Mouse (Mus musculus) liver, adult 2 months (tissue): ENCODE measurements around the gene Ccl11. TPM values are rescaled to one million over a fixed set of nuclear protein-coding genes. Genes with fewer than 3 reads are reported as not detected.

Experiments
- DNase-seq: peaks from one replicate; pipeline ENCODE4 v3.0.0-alpha.2; 2011; ENCODE audit warnings: low read depth, low spot score; ENCODE audit errors: extremely low read depth
- H3K27ac ChIP-seq: fragments of 200-500 bp; replicated peaks from 2 replicates; pipeline ENCODE4 v1.5.1; 2012; ENCODE audit warnings: low read depth, mild to moderate bottlenecking, control low read depth, inconsistent platforms, low read length; ENCODE audit not compliant: insufficient read depth
- H3K27me3 ChIP-seq: fragments of 200-500 bp; 2 replicates; pipeline ENCODE4 v1.6.1; 2012; ENCODE audit warnings: mild to moderate bottlenecking, moderate library complexity, low read length, inconsistent platforms; ENCODE audit not compliant: control insufficient read depth, insufficient read depth
- H3K36me3 ChIP-seq: fragments of 200-500 bp; 2 replicates; pipeline ENCODE4 v1.6.1; 2012; ENCODE audit warnings: low read length, inconsistent platforms; ENCODE audit not compliant: control insufficient read depth, insufficient read depth
- H3K4me1 ChIP-seq: fragments of 200-500 bp; 2 replicates; pipeline ENCODE4 v1.6.1; 2011; ENCODE audit warnings: low read length; ENCODE audit not compliant: control insufficient read depth, insufficient read depth
- H3K4me3 ChIP-seq: fragments of 200-500 bp; 2 replicates; pipeline ENCODE4 v1.5.1; 2011; ENCODE audit warnings: low read depth, mild to moderate bottlenecking, control low read depth, low read length, moderate library complexity; ENCODE audit not compliant: insufficient read depth
- H3K79me2 ChIP-seq: fragments of 200-500 bp; 2 replicates; pipeline ENCODE4 v1.6.1; 2012; ENCODE audit warnings: inconsistent platforms, mild to moderate bottlenecking, low read length, moderate library complexity; ENCODE audit not compliant: control insufficient read depth, insufficient read depth
- H3K9ac ChIP-seq: fragments of 200-500 bp; 2 replicates; pipeline ENCODE4 v1.6.1; 2012; ENCODE audit warnings: low read depth, mild to moderate bottlenecking, control low read depth, inconsistent platforms, low read length
- CTCF ChIP-seq: fragments of 200-500 bp; IDR thresholded peaks from 2 replicates; pipeline ENCODE4 v1.5.1; 2011; ENCODE audit warnings: low read depth, low read length, control low read depth
- POLR2A ChIP-seq: fragments of 200-500 bp; IDR thresholded peaks from 2 replicates; pipeline ENCODE4 v1.6.1; 2011; ENCODE audit warnings: low read length, control low read depth; ENCODE audit not compliant: insufficient read depth; ENCODE audit errors: extremely low read depth
- WGBS: fragments of 180-500 bp; shearing (Covaris S2); methylation state at CpG from one replicate; pipeline ENCODE4 v1.1.7; 2018; 5-methylcytosine and 5-hydroxymethylcytosine counted together
- polyA plus RNA-seq: library from polyadenylated mRNA; depleted of rRNA; stranded (reverse); fragments of >200 nt; gene quantifications from 2 replicates; pipeline ENCODE4 v1.2.3, GENCODE M21; 2012; rRNA removed
- total RNA-seq: library from RNA; depleted of rRNA; stranded (reverse); fragments of >200 nt; gene quantifications from 2 replicates; pipeline ENCODE4 v1.2.3, GENCODE M21; 2014; rRNA removed

The Ccl11 gene
- total RNA-seq (0.09 TPM in 1 of 2 replicates, not detected in the other), polyA plus RNA-seq (0.07 and 0.16 TPM in 2 replicates)

DNA sequence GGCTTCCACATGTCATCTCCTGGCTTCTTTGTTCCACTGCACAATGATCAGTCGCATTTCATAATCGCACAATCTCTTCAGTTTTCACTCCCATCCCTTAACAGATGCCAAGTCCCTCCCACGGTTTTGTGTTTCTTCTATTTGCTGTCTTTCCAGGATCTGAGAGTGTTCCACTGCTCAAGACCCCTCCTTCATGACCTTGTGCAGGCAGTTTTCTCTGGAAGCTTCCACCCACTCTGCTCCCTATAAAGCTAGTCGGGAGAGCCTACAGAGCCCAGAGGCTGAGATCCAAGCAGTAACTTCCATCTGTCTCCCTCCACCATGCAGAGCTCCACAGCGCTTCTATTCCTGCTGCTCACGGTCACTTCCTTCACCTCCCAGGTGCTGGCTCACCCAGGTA lies at the start of gene Ccl11:
Gene Ccl11, plus strand, starts transcription at position 178 of the 400 bp plus-strand sequence.
- no peak within 1 kb of the TSS for H3K4me3 ChIP-seq
- no peak within 1 kb of the TSS for H3K9ac ChIP-seq
- no peaks in the 10 kb centered on the region for H3K4me1 ChIP-seq
- no peak for TF ChIP-seq POLR2A
- TF ChIP-seq CTCF, result no peak
- no peak for DNase-seq
- no peak within 1 kb of the TSS for H3K27ac ChIP-seq
- H3K79me2 ChIP-seq, result no peaks in the 10 kb centered on the region
- H3K27me3 ChIP-seq, result peaks cover 3% of the 10 kb centered on the region; the same call in 1 of the 2 replicates
- no peaks in the 10 kb centered on the region for H3K36me3 ChIP-seq
- 71% methylated on average over 6 of the region's 6 CpGs for WGBS

DNA sequence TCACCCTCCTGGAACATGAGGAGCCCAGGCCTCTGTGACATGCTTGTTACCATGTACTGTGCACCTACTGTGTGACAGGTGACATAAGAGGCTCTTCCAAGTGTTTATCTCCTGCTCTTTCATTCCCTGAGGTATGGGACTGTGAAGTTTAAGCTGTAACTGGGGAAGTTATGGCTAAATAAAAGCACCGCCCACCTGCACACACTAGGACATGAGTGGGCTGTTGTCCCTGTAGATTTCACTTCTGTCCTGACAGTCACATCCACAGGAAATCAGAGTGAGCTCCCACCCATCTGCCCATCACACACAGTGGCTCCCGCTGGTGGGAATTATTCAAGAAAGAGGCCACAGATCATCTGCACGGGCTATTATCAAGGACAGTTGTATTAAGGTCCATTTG lies 47.5 kb upstream of the Ccl11 start:
- no peak for DNase-seq
- no peak overlapping the region for H3K4me3 ChIP-seq
- H3K9ac ChIP-seq, result no peak overlapping the region
- peaks cover 20% of the 10 kb centered on the region for H3K4me1 ChIP-seq
- WGBS, result 93% methylated on average over 3 of the region's 3 CpGs
- H3K36me3 ChIP-seq, result no peaks in the 10 kb centered on the region
- TF ChIP-seq POLR2A (no peak), CTCF (no peak)
- no peak overlapping the region for H3K27ac ChIP-seq
- H3K27me3 ChIP-seq, result no peaks in the 10 kb centered on the region
- no peaks in the 10 kb centered on the region for H3K79me2 ChIP-seq

DNA sequence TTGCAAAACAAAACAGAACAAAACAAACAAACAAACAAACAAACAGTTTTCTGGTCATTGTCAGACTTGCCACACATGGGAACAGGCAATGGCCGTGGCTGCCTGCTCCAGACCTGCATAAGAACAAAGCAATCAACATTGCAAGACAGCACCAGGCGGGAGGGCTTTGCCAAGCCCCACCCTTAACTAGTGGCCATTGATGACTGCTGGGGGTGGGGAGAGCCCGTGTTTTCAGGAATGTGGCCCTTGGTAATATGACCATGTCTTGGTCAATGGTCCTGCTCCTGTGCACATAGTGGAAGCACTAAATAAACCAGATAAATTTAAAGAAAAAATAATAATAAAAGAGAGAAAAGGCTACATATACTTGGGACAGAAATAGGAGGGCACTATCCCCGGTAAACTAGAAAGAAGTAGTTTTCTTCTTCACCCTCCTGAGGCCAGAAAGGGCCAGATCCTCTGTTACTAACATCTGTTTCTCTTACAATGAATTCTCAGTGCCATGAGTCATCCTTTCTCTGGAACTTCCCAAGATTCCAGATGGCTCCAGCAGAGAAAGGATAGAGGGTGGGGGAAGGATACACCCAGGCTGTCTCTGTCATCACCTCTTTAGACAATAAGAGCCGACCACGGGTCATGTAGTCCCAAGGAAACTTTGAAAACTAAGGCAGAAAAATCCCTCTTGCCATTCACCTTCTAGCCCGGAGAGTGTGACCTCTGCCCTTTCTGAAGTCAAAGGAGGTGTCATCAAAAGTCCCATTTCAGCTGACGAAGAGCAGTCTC lies 46.0 kb upstream of the Ccl11 start:
- H3K4me1 ChIP-seq, result peaks cover 27% of the 10 kb centered on the region
- H3K36me3 ChIP-seq, result no peaks in the 10 kb centered on the region
- no peaks in the 10 kb centered on the region for H3K27me3 ChIP-seq
- no peak overlapping the region for H3K4me3 ChIP-seq
- H3K27ac ChIP-seq, result no peak overlapping the region
- H3K9ac ChIP-seq, result no peak overlapping the region
- no peak for DNase-seq
- H3K79me2 ChIP-seq, result no peaks in the 10 kb centered on the region
- no peak for TF ChIP-seq CTCF
- no peak for TF ChIP-seq POLR2A
- 74% methylated on average over 8 of the region's 8 CpGs for WGBS

DNA sequence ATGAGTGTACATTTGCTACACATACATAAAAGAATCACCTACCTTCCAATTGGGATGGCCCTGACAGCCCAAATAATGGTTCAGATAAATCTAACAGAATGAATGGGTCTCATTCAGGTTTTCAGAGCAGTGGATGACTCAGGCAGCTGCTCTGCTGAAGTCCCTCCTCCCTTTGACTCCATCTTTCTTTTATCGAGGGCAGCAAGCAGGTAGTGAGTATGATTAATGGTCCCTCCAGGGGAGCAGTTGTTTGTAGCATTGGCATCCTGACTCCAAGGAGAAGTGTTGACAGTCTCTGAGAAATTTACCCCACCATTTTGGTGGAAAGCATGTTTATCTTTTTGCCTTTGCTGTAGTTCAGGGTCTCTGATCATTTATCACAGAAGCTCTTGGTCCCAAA lies 43.9 kb upstream of the Ccl11 start:
- Histone ChIP-seq H3K27me3 (no peaks in the 10 kb centered on the region), H3K9ac (no peak overlapping the region), H3K4me1 (peaks cover 24% of the 10 kb centered on the region), H3K79me2 (no peaks in the 10 kb centered on the region), H3K27ac (no peak overlapping the region), H3K4me3 (no peak overlapping the region), H3K36me3 (no peaks in the 10 kb centered on the region)
- TF ChIP-seq POLR2A, result no peak
- no peak for TF ChIP-seq CTCF
- 77% methylated on average over 1 of the region's 1 CpGs for WGBS
- no peak for DNase-seq

DNA sequence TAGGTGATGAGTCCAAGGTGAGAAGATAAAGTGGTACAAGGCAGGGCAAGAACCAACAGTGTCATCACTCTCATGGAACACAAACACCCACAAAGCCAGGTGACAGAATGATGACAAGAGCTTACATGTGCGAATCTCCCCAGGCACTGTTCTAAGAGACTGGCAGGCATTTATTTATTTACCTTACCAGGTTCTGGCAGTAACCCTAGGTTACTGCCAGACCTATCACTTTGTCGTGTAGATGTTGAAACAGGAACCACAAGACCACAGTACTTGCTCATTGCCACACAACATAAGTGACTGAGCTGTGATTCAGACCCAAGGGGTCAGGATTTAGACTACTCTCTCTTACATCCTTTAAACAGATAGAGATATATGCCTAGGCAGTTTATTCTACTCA lies 42.6 kb upstream of the Ccl11 start:
- Histone ChIP-seq H3K4me3 (no peak overlapping the region), H3K9ac (no peak overlapping the region), H3K36me3 (no peaks in the 10 kb centered on the region), H3K27ac (no peak overlapping the region; the same call in 1 of the 2 replicates), H3K4me1 (peaks cover 32% of the 10 kb centered on the region), H3K79me2 (no peaks in the 10 kb centered on the region), H3K27me3 (no peaks in the 10 kb centered on the region)
- TF ChIP-seq POLR2A, result no peak
- no peak for TF ChIP-seq CTCF
- 15% methylated on average over 2 of the region's 2 CpGs for WGBS
- DNase-seq, result peak; percentile 91

DNA sequence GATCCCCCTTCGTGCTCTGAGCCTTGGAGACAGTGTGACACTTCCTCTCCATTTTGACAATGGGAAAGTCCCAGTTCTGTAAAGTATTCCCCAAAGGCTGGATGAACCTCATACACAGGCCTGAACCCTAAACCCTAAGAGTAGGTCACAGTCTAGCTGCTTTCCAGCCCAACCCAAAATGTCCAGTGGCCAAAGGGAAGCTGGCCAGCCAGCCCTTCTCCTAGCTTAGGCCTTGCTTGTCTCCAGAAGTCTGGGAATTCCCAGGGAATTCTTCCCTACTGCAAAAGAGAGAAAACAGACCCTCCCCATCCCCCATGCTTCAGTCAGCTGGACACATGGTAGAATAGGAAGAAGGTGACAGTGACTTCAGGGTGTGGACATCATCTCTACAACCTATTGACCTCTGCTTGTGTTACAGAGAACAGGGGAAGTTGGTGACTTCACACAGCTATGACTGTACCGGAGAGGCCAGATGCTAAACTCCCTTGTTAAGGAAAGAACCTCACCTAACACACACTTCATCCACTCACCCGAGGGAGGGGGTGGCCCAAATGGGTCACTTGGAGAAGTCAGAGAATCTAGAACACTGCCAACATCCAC lies 41.3 kb upstream of the Ccl11 start:
- Histone ChIP-seq H3K4me1 (peaks cover 31% of the 10 kb centered on the region), H3K36me3 (no peaks in the 10 kb centered on the region), H3K27ac (no peak overlapping the region), H3K9ac (no peak overlapping the region), H3K79me2 (no peaks in the 10 kb centered on the region), H3K4me3 (no peak overlapping the region), H3K27me3 (no peaks in the 10 kb centered on the region)
- DNase-seq, result peak; percentile 35
- TF ChIP-seq POLR2A, result no peak
- TF ChIP-seq CTCF, result no peak
- 75% methylated on average over 3 of the region's 3 CpGs for WGBS
